Mouse (Mus musculus): ENCODE measurements at regions not wholly inside any gene's neighbourhood (a gene's known extent, or its start where the extent isn't known, plus 50 kb on each side); places are given as distances from the start of the nearest gene placed in this dataset.

GRCm38 (mm10) chr14:105572036-105572891 is 313.9 kb downstream of the Ndfip2 start:
- Histone ChIP-seq H3K9ac (ENCODE audit: low read depth, low read length) (no peak overlapping the region), H3K9me3 (ENCODE audit: control insufficient read depth, low read length) (no peaks in the 10 kb centered on the region), H3K4me1 (replicated peaks; ENCODE audit: control insufficient read depth, insufficient read depth, low read length) (no peaks in the 10 kb centered on the region), H3K27me3 (ENCODE audit: control insufficient read depth, insufficient read depth, low read length) (no peaks in the 10 kb centered on the region), H3K4me2 (replicated peaks; ENCODE audit: low read depth, low read length) (no peak overlapping the region), H3K36me3 (ENCODE audit: control insufficient read depth, insufficient read depth, low read length) (no peaks in the 10 kb centered on the region), H3K27ac (ENCODE audit: low read depth, low read length) (no peak overlapping the region), H3K4me3 (ENCODE audit: low read depth, low read length) (no peak overlapping the region)
- no peak for ATAC-seq (ENCODE audit: low FRiP score)
- WGBS = 68% methylated on average over 18 of the region's 18 CpGs
- peak; percentile 15 for DNase-seq (ENCODE audit: low spot score)

- no peaks in the 10 kb centered on the region for H3K36me3 ChIP-seq (ENCODE audit: control insufficient read depth, insufficient read depth, low read length)
- DNase-seq (ENCODE audit: low spot score) (no peak), ATAC-seq (ENCODE audit: low FRiP score) (no peak)
- H3K4me3 ChIP-seq (ENCODE audit: low read depth, low read length) = no peak overlapping the region
- H3K4me1 ChIP-seq (replicated peaks; ENCODE audit: control insufficient read depth, insufficient read depth, low read length) = no peaks in the 10 kb centered on the region
- H3K4me2 ChIP-seq (replicated peaks; ENCODE audit: low read depth, low read length) = no peak overlapping the region
- H3K27ac ChIP-seq (ENCODE audit: low read depth, low read length) = no peak overlapping the region
- 78% methylated on average over 6 of the region's 6 CpGs for WGBS
- H3K9me3 ChIP-seq (ENCODE audit: control insufficient read depth, low read length) = no peaks in the 10 kb centered on the region
- no peak overlapping the region for H3K9ac ChIP-seq (ENCODE audit: low read depth, low read length)
- H3K27me3 ChIP-seq (ENCODE audit: control insufficient read depth, insufficient read depth, low read length) = no peaks in the 10 kb centered on the region
Measured at GRCm38 (mm10) chr14:105570156-105570555, 311.8 kb downstream of the Ndfip2 start.

- Histone ChIP-seq H3K4me2 (replicated peaks; ENCODE audit: low read depth, low read length) (no peak overlapping the region), H3K4me1 (replicated peaks; ENCODE audit: control insufficient read depth, insufficient read depth, low read length) (no peaks in the 10 kb centered on the region), H3K27me3 (ENCODE audit: control insufficient read depth, insufficient read depth, low read length) (no peaks in the 10 kb centered on the region), H3K9ac (ENCODE audit: low read depth, low read length) (no peak overlapping the region), H3K36me3 (ENCODE audit: control insufficient read depth, insufficient read depth, low read length) (no peaks in the 10 kb centered on the region), H3K9me3 (ENCODE audit: control insufficient read depth, low read length) (no peaks in the 10 kb centered on the region), H3K27ac (ENCODE audit: low read depth, low read length) (no peak overlapping the region), H3K4me3 (ENCODE audit: low read depth, low read length) (no peak overlapping the region)
- DNase-seq (ENCODE audit: low spot score) (no peak), ATAC-seq (ENCODE audit: low FRiP score) (no peak)
- 83% methylated on average over 16 of the region's 16 CpGs for WGBS
Measured at GRCm38 (mm10) chr14:105565827-105566226, 307.5 kb downstream of the Ndfip2 start.

GRCm38 (mm10) chr14:105562843-105563242 is 304.5 kb downstream of the Ndfip2 start:
- H3K27ac ChIP-seq (ENCODE audit: low read depth, low read length) = no peak overlapping the region
- H3K27me3 ChIP-seq (ENCODE audit: control insufficient read depth, insufficient read depth, low read length) = no peaks in the 10 kb centered on the region
- H3K9ac ChIP-seq (ENCODE audit: low read depth, low read length) = no peak overlapping the region
- no peak overlapping the region for H3K4me3 ChIP-seq (ENCODE audit: low read depth, low read length)
- H3K4me2 ChIP-seq (replicated peaks; ENCODE audit: low read depth, low read length) = no peak overlapping the region
- no peaks in the 10 kb centered on the region for H3K36me3 ChIP-seq (ENCODE audit: control insufficient read depth, insufficient read depth, low read length)
- no peak for ATAC-seq (ENCODE audit: low FRiP score)
- WGBS = 97% methylated on average over 2 of the region's 2 CpGs
- DNase-seq (ENCODE audit: low spot score) = no peak
- no peaks in the 10 kb centered on the region for H3K4me1 ChIP-seq (replicated peaks; ENCODE audit: control insufficient read depth, insufficient read depth, low read length)
- no peaks in the 10 kb centered on the region for H3K9me3 ChIP-seq (ENCODE audit: control insufficient read depth, low read length)

GRCm38 (mm10) chr14:105556813-105557212 is 298.4 kb downstream of the Ndfip2 start:
- H3K36me3 ChIP-seq (ENCODE audit: control insufficient read depth, insufficient read depth, low read length) = no peaks in the 10 kb centered on the region
- no peaks in the 10 kb centered on the region for H3K27me3 ChIP-seq (ENCODE audit: control insufficient read depth, insufficient read depth, low read length)
- ATAC-seq (ENCODE audit: low FRiP score) = no peak
- H3K4me2 ChIP-seq (replicated peaks; ENCODE audit: low read depth, low read length) = no peak overlapping the region
- no peak overlapping the region for H3K9ac ChIP-seq (ENCODE audit: low read depth, low read length)
- no peak overlapping the region for H3K4me3 ChIP-seq (ENCODE audit: low read depth, low read length)
- no peaks in the 10 kb centered on the region for H3K4me1 ChIP-seq (replicated peaks; ENCODE audit: control insufficient read depth, insufficient read depth, low read length)
- no peak overlapping the region for H3K27ac ChIP-seq (ENCODE audit: low read depth, low read length)
- no peak for DNase-seq (ENCODE audit: low spot score)
- WGBS = 74% methylated on average over 3 of the region's 3 CpGs
- H3K9me3 ChIP-seq (ENCODE audit: control insufficient read depth, low read length) = no peaks in the 10 kb centered on the region

- DNase-seq (ENCODE audit: low spot score) (no peak), ATAC-seq (ENCODE audit: low FRiP score) (no peak)
- 86% methylated on average over 3 of the region's 3 CpGs for WGBS
- H3K9ac ChIP-seq (ENCODE audit: low read depth, low read length) = no peak overlapping the region
- no peaks in the 10 kb centered on the region for H3K27me3 ChIP-seq (ENCODE audit: control insufficient read depth, insufficient read depth, low read length)
- no peaks in the 10 kb centered on the region for H3K4me1 ChIP-seq (replicated peaks; ENCODE audit: control insufficient read depth, insufficient read depth, low read length)
- no peaks in the 10 kb centered on the region for H3K9me3 ChIP-seq (ENCODE audit: control insufficient read depth, low read length)
- H3K4me3 ChIP-seq (ENCODE audit: low read depth, low read length) = no peak overlapping the region
- no peak overlapping the region for H3K27ac ChIP-seq (ENCODE audit: low read depth, low read length)
- H3K36me3 ChIP-seq (ENCODE audit: control insufficient read depth, insufficient read depth, low read length) = no peaks in the 10 kb centered on the region
- H3K4me2 ChIP-seq (replicated peaks; ENCODE audit: low read depth, low read length) = no peak overlapping the region
Measured at GRCm38 (mm10) chr14:105544066-105544465, 285.7 kb downstream of the Ndfip2 start.

GRCm38 (mm10) chr14:105542486-105543145 is 284.2 kb downstream of the Ndfip2 start:
- H3K9ac ChIP-seq (ENCODE audit: low read depth, low read length) = no peak overlapping the region
- no peaks in the 10 kb centered on the region for H3K27me3 ChIP-seq (ENCODE audit: control insufficient read depth, insufficient read depth, low read length)
- H3K36me3 ChIP-seq (ENCODE audit: control insufficient read depth, insufficient read depth, low read length) = no peaks in the 10 kb centered on the region
- no peaks in the 10 kb centered on the region for H3K9me3 ChIP-seq (ENCODE audit: control insufficient read depth, low read length)
- WGBS = 6% methylated on average over 15 of the region's 15 CpGs
- no peaks in the 10 kb centered on the region for H3K4me1 ChIP-seq (replicated peaks; ENCODE audit: control insufficient read depth, insufficient read depth, low read length)
- DNase-seq (ENCODE audit: low spot score) (peak; percentile 72), ATAC-seq (ENCODE audit: low FRiP score) (peak; percentile 84)
- H3K27ac ChIP-seq (ENCODE audit: low read depth, low read length) = no peak overlapping the region
- peak overlapping the region; percentile 27 for H3K4me2 ChIP-seq (replicated peaks; ENCODE audit: low read depth, low read length)
- H3K4me3 ChIP-seq (ENCODE audit: low read depth, low read length) = no peak overlapping the region

- H3K4me2 ChIP-seq (replicated peaks; ENCODE audit: low read depth, low read length) = no peak overlapping the region
- H3K9ac ChIP-seq (ENCODE audit: low read depth, low read length) = no peak overlapping the region
- H3K9me3 ChIP-seq (ENCODE audit: control insufficient read depth, low read length) = no peaks in the 10 kb centered on the region
- no peak overlapping the region for H3K4me3 ChIP-seq (ENCODE audit: low read depth, low read length)
- DNase-seq (ENCODE audit: low spot score) (no peak), ATAC-seq (ENCODE audit: low FRiP score) (peak; percentile 41; the same call in 1 of the 2 replicates)
- H3K27me3 ChIP-seq (ENCODE audit: control insufficient read depth, insufficient read depth, low read length) = no peaks in the 10 kb centered on the region
- H3K4me1 ChIP-seq (replicated peaks; ENCODE audit: control insufficient read depth, insufficient read depth, low read length) = no peaks in the 10 kb centered on the region
- no peak overlapping the region for H3K27ac ChIP-seq (ENCODE audit: low read depth, low read length)
- 51% methylated on average over 8 of the region's 8 CpGs for WGBS
- H3K36me3 ChIP-seq (ENCODE audit: control insufficient read depth, insufficient read depth, low read length) = no peaks in the 10 kb centered on the region
Measured at GRCm38 (mm10) chr14:105542090-105542485, 283.7 kb downstream of the Ndfip2 start.

All from hindbrain, embryonic 11.5 days (tissue).